Mouse (Mus musculus) forebrain, embryonic 15.5 days (tissue): ENCODE measurements around the gene Snx18. TPM values are rescaled to one million over a fixed set of nuclear protein-coding genes. Genes with fewer than 3 reads are reported as not detected.
A peak's percentile ranks its signal among the peaks of the same experiment; 100 is the strongest.

Experiments used
- ATAC-seq: fragments of 200-750 bp; cut with Nextera tagmentation; replicated peaks from 2 replicates; pipeline ENCODE4 v1.8.0; 2017; ENCODE audit warnings: mild to moderate bottlenecking, moderate TSS enrichment, moderate library complexity
- H3K27ac ChIP-seq: fragments of 300-500 bp; sonication (generic); replicated peaks from 2 replicates; pipeline ENCODE4 v1.5.1; 2015; ENCODE audit warnings: mild to moderate bottlenecking, inconsistent platforms
- H3K27me3 ChIP-seq: fragments of 300-500 bp; sonication (generic); 2 replicates; pipeline ENCODE4 v1.6.1; 2015; ENCODE audit warnings: inconsistent platforms
- H3K36me3 ChIP-seq: fragments of 300-500 bp; sonication (generic); 2 replicates; pipeline ENCODE4 v1.6.1; 2015; ENCODE audit warnings: mild to moderate bottlenecking, inconsistent platforms
- H3K4me1 ChIP-seq: fragments of 300-500 bp; sonication (generic); 2 replicates; pipeline ENCODE4 v1.6.1; 2015; ENCODE audit warnings: inconsistent platforms
- H3K4me2 ChIP-seq: fragments of 300-500 bp; sonication (generic); replicated peaks from 2 replicates; pipeline ENCODE4 v1.6.1; 2015; ENCODE audit warnings: mild to moderate bottlenecking, inconsistent platforms
- H3K4me3 ChIP-seq: fragments of 300-500 bp; sonication (generic); 2 replicates; pipeline ENCODE4 v1.5.1; 2015; ENCODE audit warnings: mild to moderate bottlenecking, inconsistent platforms
- H3K9ac ChIP-seq: fragments of 300-500 bp; sonication (generic); replicated peaks from 2 replicates; pipeline ENCODE4 v1.6.1; 2015; ENCODE audit warnings: mild to moderate bottlenecking, inconsistent platforms
- H3K9me3 ChIP-seq: fragments of 300-500 bp; sonication (generic); 2 replicates; pipeline ENCODE4 v1.6.1; 2016; ENCODE audit warnings: inconsistent platforms
- WGBS: fragments of 180-500 bp; shearing (Covaris S2); methylation state at CpG from one replicate; pipeline ENCODE4 v1.1.7; 2015; ENCODE audit warnings: mixed read lengths; 5-methylcytosine and 5-hydroxymethylcytosine counted together
- polyA plus RNA-seq: library from polyadenylated mRNA; unstranded; fragments of >200 nt; fragmentation: Nextera tagmentation; extraction: Ambion mirVana; gene quantifications from 2 replicates; pipeline ENCODE4 v1.2.1, GENCODE M21; 2015

The Snx18 gene
- polyA plus RNA-seq, 1 experiment from 2014 or later, result 11.6 TPM

GRCm38 (mm10) chr13:113634732-113635481 lies 16.5 kb upstream of the Snx18 start:
- no peaks in the 10 kb centered on the region for H3K27me3 ChIP-seq
- no peak; the same call in 1 of the 2 replicates for ATAC-seq
- WGBS, result 82% methylated on average over 15 of the region's 15 CpGs
- no peak overlapping the region for H3K4me2 ChIP-seq
- no peaks in the 10 kb centered on the region for H3K9me3 ChIP-seq
- H3K36me3 ChIP-seq, result no peaks in the 10 kb centered on the region
- H3K9ac ChIP-seq, result no peak overlapping the region
- 0 out of 2 replicates have a peak, but pooled peaks cover 3% of the 10 kb centered on the region for H3K4me1 ChIP-seq
- no peak overlapping the region for H3K4me3 ChIP-seq
- H3K27ac ChIP-seq, result no peak overlapping the region

- Histone ChIP-seq H3K36me3 (no peaks in the 10 kb centered on the region), H3K4me3 (no peak overlapping the region), H3K9ac (no peak overlapping the region), H3K27me3 (no peaks in the 10 kb centered on the region), H3K4me1 (no peaks in the 10 kb centered on the region), H3K9me3 (no peaks in the 10 kb centered on the region), H3K4me2 (no peak overlapping the region), H3K27ac (no peak overlapping the region)
- ATAC-seq, result no peak
- 50% methylated on average over 6 of the region's 6 CpGs for WGBS
Measured at GRCm38 (mm10) chr13:113632506-113632905, 14.1 kb upstream of the Snx18 start.

- no peak for ATAC-seq
- 83% methylated on average over 8 of the region's 8 CpGs for WGBS
- Histone ChIP-seq H3K9ac (no peak overlapping the region), H3K27ac (no peak overlapping the region), H3K4me3 (no peak overlapping the region), H3K9me3 (no peaks in the 10 kb centered on the region), H3K4me2 (no peak overlapping the region), H3K27me3 (no peaks in the 10 kb centered on the region), H3K4me1 (no peaks in the 10 kb centered on the region), H3K36me3 (no peaks in the 10 kb centered on the region)
Measured at GRCm38 (mm10) chr13:113627601-113628000, 9.2 kb upstream of the Snx18 start.

GRCm38 (mm10) chr13:113622865-113623255 lies 4.5 kb upstream of the Snx18 start:
- no peak overlapping the region for H3K27ac ChIP-seq
- no peaks in the 10 kb centered on the region for H3K27me3 ChIP-seq
- no peak overlapping the region for H3K9ac ChIP-seq
- no peak for ATAC-seq
- no peaks in the 10 kb centered on the region for H3K36me3 ChIP-seq
- H3K9me3 ChIP-seq, result no peaks in the 10 kb centered on the region
- H3K4me3 ChIP-seq, result no peak overlapping the region
- WGBS, result 85% methylated on average over 8 of the region's 8 CpGs
- H3K4me2 ChIP-seq, result no peak overlapping the region
- H3K4me1 ChIP-seq, result no peaks in the 10 kb centered on the region

- H3K36me3 ChIP-seq, result no peaks in the 10 kb centered on the region
- H3K9me3 ChIP-seq, result no peaks in the 10 kb centered on the region
- no peak overlapping the region for H3K27ac ChIP-seq
- H3K4me1 ChIP-seq, result peaks cover 2% of the 10 kb centered on the region
- no peak overlapping the region for H3K4me2 ChIP-seq
- no peak overlapping the region for H3K4me3 ChIP-seq
- WGBS, result 66% methylated on average over 11 of the region's 11 CpGs
- ATAC-seq, result no peak
- no peak overlapping the region for H3K9ac ChIP-seq
- no peaks in the 10 kb centered on the region for H3K27me3 ChIP-seq
Measured at GRCm38 (mm10) chr13:113622122-113622864, 3.9 kb upstream of the Snx18 start.

- ATAC-seq, result no peak
- 75% methylated on average over 9 of the region's 9 CpGs for WGBS
- peaks cover 35% of the 10 kb centered on the region for H3K4me1 ChIP-seq
Measured at GRCm38 (mm10) chr13:113619003-113619402, 639 bp upstream of the Snx18 start.

GRCm38 (mm10) chr13:113617338-113617890 lies 950 bp downstream of the Snx18 start:
- Histone ChIP-seq H3K27me3 (no peaks in the 10 kb centered on the region), H3K27ac (peak overlapping the region; percentile 94), H3K36me3 (no peaks in the 10 kb centered on the region), H3K4me3 (peak overlapping the region; percentile 95), H3K9ac (peak overlapping the region; percentile 97), H3K4me2 (peak overlapping the region; percentile 90), H3K4me1 (peaks cover 49% of the 10 kb centered on the region), H3K9me3 (no peaks in the 10 kb centered on the region)
- peak; percentile 11 for ATAC-seq
- WGBS, result 11% methylated on average over 49 of the region's 49 CpGs

More at GRCm38 (mm10) chr13:113619003-113619402, 639 bp upstream of the Snx18 start:
- H3K9me3 ChIP-seq, result no peaks in the 10 kb centered on the region
- no peak overlapping the region for H3K9ac ChIP-seq
- H3K27ac ChIP-seq, result no peak overlapping the region
- H3K36me3 ChIP-seq, result no peaks in the 10 kb centered on the region
- H3K4me3 ChIP-seq, result no peak overlapping the region
- H3K4me2 ChIP-seq, result no peak overlapping the region
- no peaks in the 10 kb centered on the region for H3K27me3 ChIP-seq

- Histone ChIP-seq H3K9me3 (no peaks in the 10 kb centered on the region), H3K4me1 (peaks cover 53% of the 10 kb centered on the region), H3K9ac (peak overlapping the region; percentile 97), H3K4me2 (peak overlapping the region; percentile 90), H3K27ac (no peak overlapping the region), H3K27me3 (no peaks in the 10 kb centered on the region), H3K36me3 (no peaks in the 10 kb centered on the region), H3K4me3 (peak overlapping the region; percentile 95)
- 68% methylated on average over 24 of the region's 24 CpGs for WGBS
- no peak for ATAC-seq
Measured at GRCm38 (mm10) chr13:113616751-113617337, 1.5 kb downstream of the Snx18 start.

GRCm38 (mm10) chr13:113615971-113616671 lies 2.2 kb downstream of the Snx18 start:
- peaks cover 59% of the 10 kb centered on the region for H3K4me1 ChIP-seq
- no peaks in the 10 kb centered on the region for H3K9me3 ChIP-seq
- ATAC-seq, result no peak
- no peaks in the 10 kb centered on the region for H3K36me3 ChIP-seq
- WGBS, result 11% methylated on average over 8 of the region's 8 CpGs
- H3K27ac ChIP-seq, result no peak overlapping the region
- H3K9ac ChIP-seq, result peak overlapping the region; percentile 97
- H3K4me3 ChIP-seq, result peak overlapping the region; percentile 95
- no peaks in the 10 kb centered on the region for H3K27me3 ChIP-seq
- peak overlapping the region; percentile 90 for H3K4me2 ChIP-seq

GRCm38 (mm10) chr13:113615546-113615941 lies 2.8 kb downstream of the Snx18 start:
- Histone ChIP-seq H3K27ac (no peak overlapping the region), H3K9ac (peak overlapping the region; percentile 97), H3K36me3 (no peaks in the 10 kb centered on the region), H3K4me2 (peak overlapping the region; percentile 90), H3K4me3 (peak overlapping the region; percentile 95), H3K4me1 (peaks cover 65% of the 10 kb centered on the region), H3K27me3 (no peaks in the 10 kb centered on the region), H3K9me3 (no peaks in the 10 kb centered on the region)
- WGBS, result 2% methylated on average over 10 of the region's 10 CpGs
- no peak for ATAC-seq

GRCm38 (mm10) chr13:113614635-113615545 lies 3.5 kb downstream of the Snx18 start:
- H3K27me3 ChIP-seq, result no peaks in the 10 kb centered on the region
- H3K9me3 ChIP-seq, result no peaks in the 10 kb centered on the region
- no peaks in the 10 kb centered on the region for H3K36me3 ChIP-seq
- H3K9ac ChIP-seq, result peak overlapping the region; percentile 97
- no peak overlapping the region for H3K27ac ChIP-seq
- WGBS, result 9% methylated on average over 24 of the region's 24 CpGs
- H3K4me3 ChIP-seq, result peak overlapping the region; percentile 95
- no peak for ATAC-seq
- peaks cover 65% of the 10 kb centered on the region for H3K4me1 ChIP-seq
- H3K4me2 ChIP-seq, result peak overlapping the region; percentile 90
